Mouse (Mus musculus) layer of hippocampus, postnatal 14 days (tissue): Measurements from ENCODE around the gene Pik3ap1. TPM values are rescaled to one million over a fixed set of nuclear protein-coding genes. Genes with fewer than 3 reads are reported as not detected.

Experiments used
- DNase-seq, 2 experiments: peaks; one replicate each; pipeline ENCODE4 v3.0.0; 2021 to 2022; ENCODE audit warnings: low spot score in 2 of 2, mixed read lengths in 1 of 2
- total RNA-seq, 2 experiments: library from RNA; stranded (reverse); gene quantifications; 2 replicates each; pipeline ENCODE4 v1.2.3; 2021

Pik3ap1 gene
- total RNA-seq, 2 experiments from 2014 or later: 1.7 to 2.2 TPM

GRCm38 (mm10) chr19:41369557-41370460 is 15.1 kb downstream of the Pik3ap1 start:
- DNase-seq: no peak

DNA sequence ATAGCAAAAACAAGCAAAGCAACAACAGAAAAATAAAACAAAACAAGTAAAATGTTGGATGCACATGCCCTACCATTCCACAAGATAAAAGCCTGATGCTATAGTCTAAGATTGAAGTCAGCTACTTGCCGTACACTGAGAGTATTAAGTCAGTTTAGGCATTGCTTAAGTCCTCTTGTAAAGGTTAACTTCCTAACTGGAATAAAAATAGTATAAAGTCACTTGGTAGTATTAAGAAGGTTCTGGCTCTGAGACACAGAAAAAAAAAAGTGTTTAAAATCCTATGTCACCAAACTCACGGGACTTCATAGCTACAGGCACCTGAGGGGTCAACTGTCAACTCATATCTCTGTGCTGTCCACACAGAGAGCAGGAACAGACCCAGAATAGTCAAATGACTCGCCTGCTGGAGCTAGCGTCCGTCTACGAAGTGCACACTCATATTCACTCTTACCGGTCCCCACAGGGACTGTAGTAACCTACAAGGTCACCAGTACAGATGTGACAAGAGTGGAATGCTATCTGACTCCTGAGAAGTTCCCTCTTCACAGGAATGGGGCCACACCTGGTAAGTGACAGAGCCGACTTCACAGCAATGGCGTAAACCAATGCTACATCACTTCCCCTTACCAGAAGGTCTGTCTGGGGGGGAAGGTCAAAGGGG is 17.9 kb downstream of the Pik3ap1 start:
- DNase-seq: no peak

DNA sequence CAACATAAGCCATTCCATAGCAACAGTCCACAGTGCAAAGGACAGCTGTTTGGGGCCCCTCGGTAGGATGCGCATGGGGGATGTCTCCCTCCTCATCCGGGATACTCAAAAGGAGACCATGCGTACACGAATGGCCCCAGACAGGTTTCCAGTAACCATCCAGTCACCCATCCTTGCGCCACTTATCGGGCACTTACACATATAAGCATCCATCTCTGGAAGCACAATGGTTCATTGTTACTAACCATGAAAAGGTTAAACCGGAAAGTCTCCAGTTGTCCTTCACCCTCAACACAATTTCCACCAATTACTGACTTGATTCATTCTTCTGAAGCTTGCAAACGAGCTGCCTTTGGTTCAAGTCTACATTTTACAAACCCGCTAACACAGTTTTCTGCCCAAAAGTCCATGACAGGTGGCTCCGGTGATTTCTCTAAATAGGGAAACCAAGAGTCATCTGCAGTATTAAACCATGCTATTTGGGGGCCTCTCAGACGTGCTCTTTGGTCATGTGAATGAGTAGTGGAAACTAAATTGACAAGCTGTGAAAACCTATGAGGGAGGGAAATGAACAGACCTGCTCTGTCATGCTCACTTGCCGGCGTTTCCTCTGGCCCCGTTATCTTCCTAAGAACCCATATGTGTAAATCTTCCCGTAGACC is 18.6 kb downstream of the Pik3ap1 start:
- DNase-seq: no peak

GRCm38 (mm10) chr19:41365570-41365969 is 19.3 kb downstream of the Pik3ap1 start:
- no peak for DNase-seq

- DNase-seq: no peak
Measured at GRCm38 (mm10) chr19:41364509-41364908, 20.4 kb downstream of the Pik3ap1 start.

DNA sequence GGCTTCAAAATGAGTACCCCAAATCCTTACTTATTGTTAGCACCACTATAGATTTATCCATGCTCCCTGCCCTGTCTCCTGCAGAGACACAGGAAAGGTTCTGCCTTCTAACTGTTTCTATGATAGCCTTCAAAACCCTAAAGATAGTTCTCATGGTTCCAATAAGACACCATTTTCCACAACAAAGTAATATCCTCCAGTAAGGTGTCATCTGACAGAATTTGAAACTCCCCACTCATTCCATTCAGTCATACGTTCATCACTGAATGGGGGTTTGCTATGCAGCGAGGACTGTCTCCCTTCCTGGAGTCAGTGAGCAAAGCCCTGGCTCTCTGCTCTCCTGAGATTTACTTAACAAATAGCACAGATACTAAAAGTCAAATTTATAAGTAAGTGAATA is 21.9 kb downstream of the Pik3ap1 start:
- DNase-seq: no peak

GRCm38 (mm10) chr19:41360459-41360858 is 24.4 kb downstream of the Pik3ap1 start:
- no peak for DNase-seq

DNA sequence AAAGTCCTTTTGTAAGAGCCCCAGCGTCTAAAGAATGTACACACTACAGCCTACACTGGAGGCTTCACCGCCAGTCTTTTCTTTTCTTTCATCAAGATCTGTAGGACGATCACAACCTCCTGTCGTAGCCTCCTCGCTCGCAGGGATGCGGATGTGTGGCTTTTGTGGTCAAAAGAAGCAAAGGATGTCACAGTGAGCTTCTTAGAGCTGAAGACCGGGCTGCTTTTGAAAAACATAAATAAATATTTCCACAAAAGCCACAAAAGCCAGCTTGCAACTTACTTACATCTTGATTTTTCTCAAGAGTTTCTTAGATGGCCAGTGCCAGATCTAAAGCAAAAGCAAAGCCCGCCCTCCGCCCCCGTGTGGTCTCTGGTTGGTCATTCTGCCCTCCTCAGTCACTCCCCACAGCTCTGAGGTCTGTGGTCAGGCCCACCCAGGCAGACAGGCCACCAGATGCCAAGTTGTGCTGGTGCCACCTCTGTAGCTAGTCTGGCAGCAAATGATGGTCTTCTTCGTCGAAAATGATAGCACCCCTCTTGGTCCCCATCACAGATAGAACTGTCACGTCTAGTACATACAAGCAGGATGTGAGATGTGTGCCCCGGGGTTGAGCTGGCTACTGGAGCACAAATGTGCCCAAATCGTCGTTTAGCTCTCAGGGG is 30.5 kb downstream of the Pik3ap1 start:
- no peak for DNase-seq

DNA sequence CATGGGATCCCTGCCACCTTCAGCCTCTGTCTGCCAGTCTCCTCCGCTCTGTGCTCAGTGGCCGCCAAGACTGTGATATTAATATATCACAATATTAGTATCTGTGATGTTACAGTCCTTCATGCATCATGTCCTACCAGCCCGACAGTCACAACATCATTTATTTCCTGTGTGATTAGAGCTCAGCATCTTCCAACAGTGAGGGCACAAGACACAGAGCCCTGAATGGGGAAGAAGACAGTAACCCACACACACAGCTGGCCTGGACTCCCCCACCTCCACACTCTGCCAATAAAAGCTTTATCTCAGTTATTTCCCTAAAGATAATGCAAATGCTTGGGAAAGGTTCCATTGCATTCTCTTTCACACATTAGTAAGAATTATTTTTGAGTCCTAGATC is 35.3 kb downstream of the Pik3ap1 start:
- no peak for DNase-seq

DNA sequence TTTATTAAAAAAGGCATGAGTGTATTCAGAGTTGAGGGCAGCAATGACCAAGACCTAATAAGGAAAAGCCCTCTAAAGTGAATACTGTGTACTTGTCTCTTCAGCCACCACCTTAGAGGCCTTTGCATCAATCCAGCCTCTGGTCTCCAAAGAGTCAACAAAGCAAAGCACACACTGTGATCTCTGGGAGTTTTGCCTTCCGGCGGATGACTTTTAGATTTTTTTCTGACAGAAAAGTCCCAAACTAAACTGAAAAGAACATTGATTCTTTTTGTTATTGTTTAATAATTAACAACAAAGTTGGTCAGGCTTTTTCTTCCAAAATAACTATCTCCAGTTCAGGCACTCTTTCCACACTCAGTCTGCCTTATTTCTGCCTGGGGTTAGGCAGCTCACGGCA is 36.7 kb downstream of the Pik3ap1 start:
- DNase-seq: no peak

- no peak for DNase-seq
Measured at GRCm38 (mm10) chr19:41347326-41347725, 37.6 kb downstream of the Pik3ap1 start.

GRCm38 (mm10) chr19:41346099-41346850 is 38.6 kb downstream of the Pik3ap1 start:
- DNase-seq: no peak

DNA sequence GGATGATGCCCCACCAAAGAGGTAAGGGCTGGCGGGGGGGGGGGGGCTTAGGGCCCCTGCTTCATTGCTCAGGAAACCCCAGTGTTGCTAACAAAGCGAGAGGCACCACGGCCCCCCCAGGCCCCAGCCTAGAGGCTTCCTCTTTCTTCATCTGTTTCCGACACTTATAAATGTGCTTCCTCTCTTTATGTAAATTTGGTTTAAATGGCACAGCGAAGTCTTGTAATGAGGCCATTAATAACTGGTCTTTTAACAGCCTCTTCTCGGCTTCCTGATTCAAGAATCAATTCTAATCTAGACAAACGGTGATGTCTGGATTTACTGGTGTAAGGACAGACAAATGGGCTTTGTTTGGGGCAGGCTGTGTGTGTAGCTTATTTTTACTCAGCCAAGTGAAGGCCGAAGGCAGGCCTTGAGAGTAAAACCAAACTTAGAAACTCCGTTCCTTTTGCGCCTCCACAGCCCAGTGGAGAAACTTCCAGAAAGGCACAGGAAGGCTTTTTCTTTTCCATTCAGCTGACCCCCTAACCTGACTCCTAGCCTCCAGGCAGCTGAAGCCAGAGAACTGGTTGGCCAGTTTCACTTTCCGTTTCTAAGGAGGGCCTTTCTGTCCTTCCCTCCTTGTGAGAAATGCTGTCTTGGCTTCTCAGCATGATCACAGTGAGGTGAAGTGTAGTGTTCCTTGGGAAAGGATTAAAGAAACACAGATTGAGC is 39.7 kb downstream of the Pik3ap1 start:
- peak in 1 of 2 experiments; percentile 16 for DNase-seq

DNA sequence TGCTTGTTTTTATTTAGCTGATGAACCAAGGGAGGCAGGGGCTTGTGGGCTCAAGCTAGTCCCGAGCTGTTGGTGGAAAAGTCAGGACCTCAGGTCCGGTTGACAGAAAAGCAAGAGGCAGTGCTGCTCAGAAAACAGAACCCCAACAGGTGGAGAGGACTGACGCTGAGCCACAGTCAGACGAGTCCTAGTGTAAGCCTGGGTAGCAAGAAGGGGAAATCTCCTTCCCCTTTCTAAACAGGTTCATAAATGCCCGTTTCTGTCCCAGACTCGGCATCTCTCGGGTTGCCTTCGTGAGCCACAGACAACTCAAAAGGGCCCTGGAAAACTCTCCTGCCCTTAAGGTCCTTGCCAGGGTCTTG is 40.3 kb downstream of the Pik3ap1 start:
- DNase-seq: no peak

GRCm38 (mm10) chr19:41342592-41343090 is 42.3 kb downstream of the Pik3ap1 start:
- DNase-seq: no peak

DNA sequence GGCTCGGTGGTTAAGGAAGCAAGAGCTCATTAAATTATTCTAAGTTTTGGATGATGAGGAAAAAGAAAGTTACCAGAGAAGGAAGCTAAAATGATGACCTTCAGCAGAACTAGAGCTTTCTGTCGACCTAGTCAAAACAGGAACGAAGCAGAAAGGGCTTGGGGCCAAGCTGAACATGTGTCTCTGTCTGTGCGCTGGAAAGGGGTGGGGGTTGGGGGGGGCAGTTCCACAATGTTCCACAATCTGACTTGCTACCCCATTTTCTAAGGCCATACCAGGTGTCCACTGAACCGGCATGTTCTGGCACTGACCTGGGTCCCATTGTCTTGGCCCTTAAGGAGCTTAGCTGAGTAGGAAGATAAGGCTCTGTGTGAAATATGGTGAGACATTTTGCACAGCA is 43.2 kb downstream of the Pik3ap1 start:
- no peak for DNase-seq

GRCm38 (mm10) chr19:41339020-41339836 is 45.7 kb downstream of the Pik3ap1 start:
- DNase-seq: no peak

DNA sequence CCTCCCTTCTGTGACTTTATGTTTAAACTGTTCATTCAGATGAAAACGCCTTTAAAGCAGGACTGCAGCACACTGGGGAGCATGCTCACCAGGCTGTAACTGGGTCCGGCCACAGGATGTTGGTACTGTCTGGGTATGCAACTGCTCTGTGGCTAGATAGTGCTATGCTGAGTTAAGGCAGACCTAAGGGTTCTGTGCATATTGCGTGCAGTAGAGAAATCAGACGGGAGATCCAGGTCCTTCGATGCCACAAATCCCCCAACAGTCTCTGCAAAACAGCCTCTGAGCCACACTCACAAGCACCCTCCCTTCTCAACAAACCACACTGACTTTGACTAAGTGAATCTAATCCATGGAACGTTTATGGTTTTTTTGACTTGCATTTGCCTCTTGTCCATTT is 46.5 kb downstream of the Pik3ap1 start:
- DNase-seq: no peak

DNA sequence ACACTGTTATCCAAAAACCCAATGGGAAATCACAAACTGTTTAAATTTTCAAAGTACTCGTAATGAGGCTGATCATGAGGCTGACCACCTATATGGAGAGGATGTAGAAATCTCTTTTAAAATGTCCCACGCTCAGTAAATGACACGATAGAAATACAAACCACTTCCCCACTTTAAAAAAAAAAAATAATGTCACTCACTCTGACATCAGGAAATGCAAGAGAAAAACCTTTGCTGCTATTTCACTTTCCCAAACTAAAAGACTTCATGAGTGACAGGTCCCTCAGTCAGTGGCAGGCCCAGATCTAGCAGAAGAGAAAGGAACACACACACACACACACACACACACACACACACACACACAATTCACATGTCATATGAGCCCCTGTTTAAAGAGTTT is 49.2 kb downstream of the Pik3ap1 start:
- no peak for DNase-seq
